Mouse (Mus musculus) cerebellum, adult (tissue): Measurements from ENCODE around the gene Lrrtm4.

Experiments
- ATAC-seq: cut with Nextera tagmentation; 2 replicates; pipeline ENCODE4 v1.9.2; 2017; ENCODE audit warnings: mild to moderate bottlenecking, moderate library complexity, mixed read lengths; ENCODE audit not compliant: insufficient number of reproducible peaks, low FRiP score, low TSS enrichment

Gene Lrrtm4

GRCm38 (mm10) chr6:80301871-80302270 is 283.2 kb downstream of the Lrrtm4 start:
- ATAC-seq: no peak

- no peak for ATAC-seq
Measured at GRCm38 (mm10) chr6:80303568-80303967, 284.9 kb downstream of the Lrrtm4 start.

- ATAC-seq: no peak
Measured at GRCm38 (mm10) chr6:80328391-80328790, 309.7 kb downstream of the Lrrtm4 start.

- no peak for ATAC-seq
Measured at GRCm38 (mm10) chr6:80331751-80332150, 313.1 kb downstream of the Lrrtm4 start.

GRCm38 (mm10) chr6:80352307-80352706 is 333.6 kb downstream of the Lrrtm4 start:
- no peak for ATAC-seq

- no peak for ATAC-seq
Measured at GRCm38 (mm10) chr6:80357092-80357491, 338.4 kb downstream of the Lrrtm4 start.

- no peak for ATAC-seq
Measured at GRCm38 (mm10) chr6:80363593-80363992, 344.9 kb downstream of the Lrrtm4 start.

- ATAC-seq: no peak
Measured at GRCm38 (mm10) chr6:80366532-80366931, 347.9 kb downstream of the Lrrtm4 start.

- no peak for ATAC-seq
Measured at GRCm38 (mm10) chr6:80389571-80389970, 370.9 kb downstream of the Lrrtm4 start.

- no peak for ATAC-seq
Measured at GRCm38 (mm10) chr6:80406757-80407156, 388.1 kb downstream of the Lrrtm4 start.

- no peak for ATAC-seq
Measured at GRCm38 (mm10) chr6:80440135-80440534, 421.5 kb downstream of the Lrrtm4 start.

- ATAC-seq: no peak
Measured at GRCm38 (mm10) chr6:80470546-80470945, 451.9 kb downstream of the Lrrtm4 start.

GRCm38 (mm10) chr6:80476153-80476552 is 457.5 kb downstream of the Lrrtm4 start:
- no peak for ATAC-seq

GRCm38 (mm10) chr6:80545017-80545416 is 526.3 kb downstream of the Lrrtm4 start:
- no peak for ATAC-seq

- no peak for ATAC-seq
Measured at GRCm38 (mm10) chr6:80549907-80550306, 531.2 kb downstream of the Lrrtm4 start.

- ATAC-seq: no peak
Measured at GRCm38 (mm10) chr6:80553398-80553797, 534.7 kb downstream of the Lrrtm4 start.

GRCm38 (mm10) chr6:80554991-80555390 is 536.3 kb downstream of the Lrrtm4 start:
- ATAC-seq: no peak

GRCm38 (mm10) chr6:80577227-80577626 is 558.5 kb downstream of the Lrrtm4 start:
- no peak for ATAC-seq

GRCm38 (mm10) chr6:80582225-80582624 is 563.5 kb downstream of the Lrrtm4 start:
- no peak for ATAC-seq

GRCm38 (mm10) chr6:80589776-80590175 is 571.1 kb downstream of the Lrrtm4 start:
- ATAC-seq: no peak

GRCm38 (mm10) chr6:80619508-80619907 is 600.8 kb downstream of the Lrrtm4 start:
- no peak for ATAC-seq

GRCm38 (mm10) chr6:80622676-80623334 is 604.1 kb downstream of the Lrrtm4 start:
- ATAC-seq: no peak

GRCm38 (mm10) chr6:80625509-80625908 is 606.8 kb downstream of the Lrrtm4 start:
- ATAC-seq: no peak
